In the genomic region with DNA sequence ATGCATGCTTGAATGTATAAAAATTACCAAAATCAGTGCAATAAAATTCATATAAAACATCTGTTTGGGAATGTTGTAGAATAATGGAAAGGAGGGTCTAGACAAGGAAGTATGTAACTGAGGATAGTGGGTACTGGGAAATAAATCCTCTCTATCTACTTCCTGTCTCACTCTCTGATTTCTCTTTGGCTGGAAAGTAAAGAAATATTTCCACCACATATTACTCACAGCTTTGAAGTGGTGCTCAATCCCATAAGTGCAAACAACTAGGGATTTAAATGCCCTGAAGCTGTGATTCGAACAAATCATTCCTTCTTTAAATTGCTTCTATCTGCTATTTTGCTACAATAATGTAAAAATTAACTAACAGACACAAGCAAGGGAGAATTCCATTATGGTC, we compare ENCODE assay signal across 29 mouse cellular contexts.
A peak's percentile ranks its signal among the peaks of the same experiment; 100 is the strongest.
DNase-seq lines count a peak whose midpoint lies in the region; ATAC-seq and TF ChIP-seq lines count a peak whose summit lies in the region.
"Had no signal": no experiment of that assay in that cellular context is flagged by ENCODE, and none has a peak within 500 bp of the region (broad histone marks: within the 10 kb centered on the region; RNA-seq: fewer than 3 reads in every experiment).

No protein-coding gene starts in this region.

- no peaks in the 10 kb centered on the region for H3K4me1 ChIP-seq in hindbrain, embryonic 13.5 days (replicated peaks)
- no peaks in the 10 kb centered on the region for H3K4me1 ChIP-seq in hindbrain, embryonic 12.5 days
- H3K4me1 ChIP-seq in midbrain, postnatal 0 days (ENCODE audit: insufficient read depth, low read length) = no peaks in the 10 kb centered on the region
- no peaks in the 10 kb centered on the region for H3K4me1 ChIP-seq in midbrain, embryonic 15.5 days
- H3K4me1 ChIP-seq in neural tube, embryonic 14.5 days (ENCODE audit: control insufficient read depth, insufficient read depth, low read length) = no peaks in the 10 kb centered on the region
- H3K4me1 ChIP-seq: embryonic facial prominence, embryonic 13.5 days; embryonic facial prominence, embryonic 15.5 days; forebrain, embryonic 10.5 days; forebrain, embryonic 12.5 days had no signal

- TF ChIP-seq CTCF in midbrain, postnatal 0 days (IDR thresholded peaks at IDR 0.05) = no peak

- no peak overlapping the region for H3K27ac ChIP-seq in hindbrain, embryonic 13.5 days
- no peak overlapping the region for H3K27ac ChIP-seq in hindbrain, embryonic 12.5 days
- no peak overlapping the region for H3K27ac ChIP-seq in midbrain, postnatal 0 days (ENCODE audit: low read depth, low read length)
- H3K27ac ChIP-seq in midbrain, embryonic 15.5 days = no peak overlapping the region
- H3K27ac ChIP-seq in neural tube, embryonic 14.5 days (ENCODE audit: low read depth, low read length) = no peak overlapping the region
- H3K27ac ChIP-seq: embryonic facial prominence, embryonic 13.5 days; embryonic facial prominence, embryonic 15.5 days; forebrain, embryonic 10.5 days; forebrain, embryonic 12.5 days had no signal

- H3K4me2 ChIP-seq in hindbrain, embryonic 13.5 days = no peak overlapping the region
- no peak overlapping the region for H3K4me2 ChIP-seq in hindbrain, embryonic 12.5 days (replicated peaks)
- no peak overlapping the region for H3K4me2 ChIP-seq in midbrain, postnatal 0 days (ENCODE audit: low read depth, low read length, poor library complexity, severe bottlenecking)
- no peak overlapping the region for H3K4me2 ChIP-seq in midbrain, embryonic 15.5 days
- no peak overlapping the region for H3K4me2 ChIP-seq in neural tube, embryonic 14.5 days (ENCODE audit: low read depth, low read length)
- H3K4me2 ChIP-seq: embryonic facial prominence, embryonic 13.5 days; embryonic facial prominence, embryonic 15.5 days; forebrain, embryonic 12.5 days had no signal

- H3K4me3 ChIP-seq in hindbrain, embryonic 13.5 days = no peak overlapping the region
- no peak overlapping the region for H3K4me3 ChIP-seq in hindbrain, embryonic 12.5 days
- no peak overlapping the region for H3K4me3 ChIP-seq in midbrain, postnatal 0 days (ENCODE audit: low read depth, low read length)
- H3K4me3 ChIP-seq in midbrain, embryonic 15.5 days = no peak overlapping the region
- no peak overlapping the region for H3K4me3 ChIP-seq in neural tube, embryonic 14.5 days (ENCODE audit: low read depth, low read length)
- H3K4me3 ChIP-seq: embryonic facial prominence, embryonic 13.5 days; embryonic facial prominence, embryonic 15.5 days; erythroblast, embryonic 14.5 days; forebrain, embryonic 10.5 days; forebrain, embryonic 12.5 days had no signal

- ATAC-seq in hindbrain, embryonic 13.5 days (ENCODE audit: low FRiP score) = peak; percentile 54; the same call in 1 of the 2 replicates
- ATAC-seq in hindbrain, embryonic 12.5 days (ENCODE audit: low FRiP score) = no peak
- no peak for ATAC-seq in midbrain, postnatal 0 days (ENCODE audit: low FRiP score)
- no peak for ATAC-seq in midbrain, embryonic 15.5 days (replicated peaks)
- 0 out of 2 replicates have a peak, but pooled peaks have one; percentile 56 for ATAC-seq in neural tube, embryonic 14.5 days (ENCODE audit: low read depth)
- ATAC-seq: activated CD4-positive, CD25-positive, alpha-beta regulatory T cell, adult 4 months; CD4-positive, CD25-positive, alpha-beta regulatory T cell, adult 4 months; forebrain, embryonic 14.5 days; forebrain, embryonic 16.5 days; Patski had no signal

- DNase-seq in midbrain, postnatal 0 days (ENCODE audit: low spot score) = peak; percentile 4
- DNase-seq in neural tube, embryonic 10.5 days (ENCODE audit: extremely low spot score, low spot score) = no peak
- DNase-seq: adrenal gland, adult 8-10 months; adrenal gland, postnatal 14 days; adrenal gland, postnatal 36 days; B cell, adult 2 months; cerebellum, adult 11 months; cerebellum, adult 18-20 months; cerebellum, adult 8-10 months; cerebellum, adult 9-11 months; cerebellum, postnatal 14 days; cerebellum, postnatal 36 days; embryo, embryonic 11 days had no signal

- 62% methylated on average over 1 of the region's 1 CpGs for WGBS in hindbrain, embryonic 13.5 days
- 79% methylated on average over 1 of the region's 1 CpGs for WGBS in hindbrain, embryonic 12.5 days
- whole genome bisulfite sequencing in midbrain, postnatal 0 days = 50% methylated on average over 1 of the region's 1 CpGs
- WGBS in midbrain, embryonic 15.5 days = 66% methylated on average over 1 of the region's 1 CpGs
- WGBS in neural tube, embryonic 14.5 days = 56% methylated on average over 1 of the region's 1 CpGs

- H3K9me3 ChIP-seq in hindbrain, embryonic 13.5 days = no peaks in the 10 kb centered on the region
- H3K9me3 ChIP-seq in hindbrain, embryonic 12.5 days (replicated peaks) = no peaks in the 10 kb centered on the region
- no peaks in the 10 kb centered on the region for H3K9me3 ChIP-seq in midbrain, postnatal 0 days (ENCODE audit: low read length)
- no peaks in the 10 kb centered on the region for H3K9me3 ChIP-seq in midbrain, embryonic 15.5 days
- no peaks in the 10 kb centered on the region for H3K9me3 ChIP-seq in neural tube, embryonic 14.5 days (ENCODE audit: control insufficient read depth, low read length)
- H3K9me3 ChIP-seq: embryonic facial prominence, embryonic 13.5 days; embryonic facial prominence, embryonic 15.5 days; forebrain, embryonic 10.5 days; forebrain, embryonic 12.5 days; G1E had no signal

- no peaks in the 10 kb centered on the region for H3K36me3 ChIP-seq in hindbrain, embryonic 13.5 days
- H3K36me3 ChIP-seq in hindbrain, embryonic 12.5 days = no peaks in the 10 kb centered on the region
- no peaks in the 10 kb centered on the region for H3K36me3 ChIP-seq in midbrain, postnatal 0 days (ENCODE audit: insufficient read depth, low read length)
- no peaks in the 10 kb centered on the region for H3K36me3 ChIP-seq in midbrain, embryonic 15.5 days (replicated peaks)
- H3K36me3 ChIP-seq in neural tube, embryonic 14.5 days (ENCODE audit: control insufficient read depth, insufficient read depth, low read length) = no peaks in the 10 kb centered on the region
- H3K36me3 ChIP-seq: embryonic facial prominence, embryonic 13.5 days; embryonic facial prominence, embryonic 15.5 days; forebrain, embryonic 10.5 days; forebrain, embryonic 12.5 days; G1E had no signal

- no peaks in the 10 kb centered on the region for H3K27me3 ChIP-seq in hindbrain, embryonic 13.5 days
- H3K27me3 ChIP-seq in hindbrain, embryonic 12.5 days = no peaks in the 10 kb centered on the region
- no peaks in the 10 kb centered on the region for H3K27me3 ChIP-seq in midbrain, postnatal 0 days (ENCODE audit: insufficient read depth, low read length)
- no peaks in the 10 kb centered on the region for H3K27me3 ChIP-seq in midbrain, embryonic 15.5 days (replicated peaks)
- H3K27me3 ChIP-seq in neural tube, embryonic 14.5 days (ENCODE audit: control insufficient read depth, insufficient read depth, low read length) = no peaks in the 10 kb centered on the region
- H3K27me3 ChIP-seq: CH12.LX; embryonic facial prominence, embryonic 13.5 days; embryonic facial prominence, embryonic 15.5 days; forebrain, embryonic 12.5 days; Patski had no signal

- H3K9ac ChIP-seq in hindbrain, embryonic 13.5 days = no peak overlapping the region
- no peak overlapping the region for H3K9ac ChIP-seq in hindbrain, embryonic 12.5 days
- no peak overlapping the region for H3K9ac ChIP-seq in midbrain, postnatal 0 days (replicated peaks; ENCODE audit: low read length, poor library complexity, severe bottlenecking)
- no peak overlapping the region for H3K9ac ChIP-seq in midbrain, embryonic 15.5 days
- no peak overlapping the region for H3K9ac ChIP-seq in neural tube, embryonic 14.5 days (replicated peaks; ENCODE audit: low read depth, low read length)
- H3K9ac ChIP-seq: embryonic facial prominence, embryonic 13.5 days; embryonic facial prominence, embryonic 15.5 days; forebrain, embryonic 12.5 days had no signal

Comparison
In these comparisons a context has a peak if more than half of its experiments do, and no peak if none do; other contexts are left out.
1. ATAC-seq: peak in hindbrain, embryonic 13.5 days (single experiment) and neural tube, embryonic 14.5 days (single experiment); none in hindbrain, embryonic 12.5 days (single experiment), midbrain, postnatal 0 days (single experiment) and midbrain, embryonic 15.5 days (single experiment).